Mouse (Mus musculus) MN1 (cell line): Measurements from ENCODE around the gene Mgat3.

ENCODE experiments used
- DNase-seq: peaks from one replicate; pipeline ENCODE4 v3.0.0-alpha.2; 2016; ENCODE audit warnings: low spot score

Gene Mgat3

DNA sequence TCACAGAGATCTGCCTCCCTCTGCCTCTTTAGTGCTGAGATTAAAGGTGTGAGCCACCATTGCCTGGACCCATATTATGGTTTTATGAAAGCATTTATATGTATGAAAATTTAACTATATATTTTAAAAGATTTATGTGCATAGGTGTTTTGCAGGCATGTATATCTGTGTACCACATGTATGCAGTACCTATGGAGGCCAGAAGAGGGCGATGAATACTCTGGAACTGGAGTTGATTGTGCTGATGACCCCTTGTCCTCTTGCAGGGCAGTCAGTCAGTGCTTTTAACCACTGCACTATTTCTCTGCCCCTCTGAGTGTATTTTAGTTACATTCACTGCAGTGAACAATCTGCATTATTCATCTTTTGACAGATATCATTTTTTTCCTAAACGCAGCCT lies 52.3 kb downstream of the Mgat3 start:
- peak; percentile 73 for DNase-seq

DNA sequence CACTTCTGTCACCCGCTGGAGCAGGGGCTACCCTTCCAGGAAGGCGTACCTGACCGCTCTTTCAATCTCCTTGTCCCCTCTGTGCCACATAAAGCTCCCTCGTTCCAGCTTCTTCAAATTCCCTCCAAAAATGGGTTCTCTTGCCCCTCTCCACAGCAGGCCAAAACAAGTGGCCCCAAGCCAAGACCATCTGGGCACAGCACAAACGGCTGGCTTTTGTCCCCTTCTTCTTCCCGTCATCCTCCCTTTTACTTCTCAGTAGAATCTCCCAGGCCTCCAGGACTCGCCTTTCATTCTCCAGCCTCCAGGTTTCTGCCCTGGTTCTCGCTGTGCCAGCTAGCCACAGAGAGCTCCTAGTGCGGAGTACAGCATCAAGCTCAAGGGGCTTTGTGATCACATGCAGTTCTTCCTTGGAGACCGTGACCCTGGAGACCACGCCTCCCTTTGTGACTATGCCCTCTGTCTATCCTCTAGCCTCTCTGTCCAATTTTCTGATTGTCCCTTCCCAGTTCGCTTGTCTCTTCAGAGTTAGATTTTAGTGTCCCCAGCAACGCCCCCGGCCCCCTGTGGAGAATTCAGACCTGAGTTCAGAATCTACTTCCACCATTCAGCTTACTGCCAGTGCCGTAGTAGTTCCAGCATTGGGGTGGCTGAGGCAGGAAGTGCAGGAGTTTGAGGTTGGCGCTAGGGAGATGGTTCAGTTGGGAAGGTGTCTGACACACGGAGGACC lies 54.7 kb downstream of the Mgat3 start:
- no peak for DNase-seq

DNA sequence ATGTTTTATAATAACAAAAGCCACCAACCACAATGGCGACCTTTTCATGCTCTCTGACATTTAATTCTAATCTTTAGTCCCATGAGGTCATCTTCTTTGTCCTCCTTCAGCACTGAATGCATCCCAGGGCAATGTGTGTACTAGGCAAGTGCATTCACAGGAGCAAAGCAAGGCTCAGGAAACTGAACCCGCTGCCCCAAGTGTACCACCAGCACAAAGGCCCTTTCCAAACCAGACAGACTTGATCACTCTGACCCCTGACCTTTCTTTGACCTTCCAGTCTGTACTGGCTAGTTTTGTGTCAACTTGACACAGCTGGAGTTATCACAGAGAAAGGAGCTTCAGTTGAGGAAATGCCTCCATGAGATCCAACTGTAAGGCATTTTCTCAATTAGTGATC lies 58.8 kb downstream of the Mgat3 start:
- peak; percentile 35 for DNase-seq

DNA sequence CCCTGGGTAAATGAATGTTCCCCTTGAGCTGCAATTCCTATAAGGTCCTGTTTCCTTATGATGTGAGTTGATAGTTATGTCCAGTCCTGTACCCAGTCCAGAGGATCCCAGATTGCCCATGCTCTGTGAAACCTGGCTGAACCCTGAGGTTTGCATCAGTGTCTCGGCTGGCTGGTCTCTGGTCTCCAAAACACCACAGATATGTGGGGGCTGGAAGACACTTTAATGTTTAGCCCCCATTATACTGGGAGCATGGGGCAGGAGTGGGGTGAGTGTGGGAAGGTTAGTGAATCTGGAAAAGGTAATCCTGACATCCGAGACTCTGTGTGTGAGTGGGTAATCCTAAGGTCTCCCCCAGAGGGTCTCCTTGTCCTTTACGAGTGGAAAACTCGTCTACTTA lies 59.5 kb downstream of the Mgat3 start:
- peak; percentile 46 for DNase-seq

DNA sequence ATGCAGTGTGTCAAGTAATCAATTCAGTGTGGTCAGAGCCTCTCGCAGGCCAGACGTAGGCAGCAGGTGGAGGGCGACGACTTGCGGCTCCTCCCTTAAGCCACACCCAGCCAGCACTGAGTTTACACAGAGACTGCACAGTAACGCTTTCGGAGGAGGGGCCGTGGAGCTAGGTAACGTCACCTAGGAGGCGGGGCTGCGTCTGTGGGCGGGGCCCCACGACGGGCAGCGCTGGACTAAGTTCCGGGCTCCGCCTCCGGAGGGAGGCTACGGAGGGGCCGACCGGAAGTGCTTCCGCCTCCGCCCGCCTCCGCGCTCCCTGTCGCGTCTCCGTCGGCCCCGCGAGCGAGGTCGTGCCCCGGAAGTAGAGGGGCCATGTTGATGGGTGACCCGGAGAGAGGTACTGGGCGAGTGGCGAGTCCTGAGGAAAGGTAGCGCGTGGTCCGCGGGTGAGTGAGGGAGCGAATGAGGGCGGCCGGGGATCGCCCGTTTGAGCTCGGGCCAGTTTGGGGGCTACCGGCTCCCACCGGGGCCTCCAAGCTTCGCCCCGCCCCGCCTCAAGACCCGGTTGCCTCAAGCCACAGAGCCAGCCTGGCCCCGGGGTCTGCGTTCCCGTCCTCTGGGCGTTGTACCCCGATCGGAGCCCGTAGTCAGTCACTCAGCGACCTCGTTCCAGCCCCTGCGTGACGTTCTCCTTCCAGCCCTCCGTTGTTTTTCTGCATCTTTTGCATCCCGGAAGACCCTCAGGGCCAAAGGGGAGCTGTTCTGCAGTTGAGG lies 60.4 kb downstream of the Mgat3 start, which contains the start of gene Mief1:
TSS of gene Mief1 (plus strand) at position 286 of the 777 bp plus-strand sequence.
- DNase-seq, result peak; percentile 100

DNA sequence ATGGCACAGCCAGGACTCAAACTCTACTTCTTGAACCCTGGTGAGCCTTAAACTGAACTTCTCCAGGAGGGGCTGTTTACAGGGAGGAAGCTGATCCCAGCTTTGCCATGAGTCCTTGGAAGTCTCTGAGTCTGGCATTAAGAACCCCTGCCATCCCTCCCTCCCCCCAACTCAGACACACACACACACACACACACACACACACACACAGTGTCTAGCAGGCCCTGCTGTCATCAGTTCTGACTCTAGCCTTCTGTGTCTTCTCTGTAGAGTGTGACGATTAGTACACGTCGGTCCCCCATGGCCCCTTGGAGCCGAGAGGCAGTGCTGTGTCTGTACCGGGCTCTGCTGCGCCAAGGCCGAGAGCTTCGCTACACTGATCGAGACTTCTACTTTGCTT lies 62.0 kb downstream of the Mgat3 start, which contains the start of gene AC140267.1:
TSS of gene AC140267.1 (plus strand) at position 301 of the 400 bp plus-strand sequence.
- no peak for DNase-seq

DNA sequence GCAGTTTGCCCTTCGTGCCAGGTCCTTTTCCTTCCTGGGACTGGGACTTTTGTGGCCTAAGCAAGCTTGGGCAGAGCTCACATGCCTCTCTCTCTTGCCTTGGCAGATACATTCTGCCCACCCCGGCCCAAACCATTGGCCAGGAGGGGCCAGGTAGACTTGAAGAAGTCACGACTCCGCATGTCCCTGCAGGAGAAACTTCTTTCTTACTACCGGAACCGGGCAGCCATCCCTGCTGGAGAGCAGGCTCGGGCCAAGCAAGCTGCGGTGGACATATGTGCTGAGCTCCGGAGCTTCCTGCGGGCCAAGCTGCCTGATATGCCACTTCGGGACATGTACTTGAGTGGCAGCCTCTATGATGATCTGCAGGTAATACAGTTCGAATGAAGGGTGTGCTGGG lies 74.6 kb downstream of the Mgat3 start:
- no peak for DNase-seq

DNA sequence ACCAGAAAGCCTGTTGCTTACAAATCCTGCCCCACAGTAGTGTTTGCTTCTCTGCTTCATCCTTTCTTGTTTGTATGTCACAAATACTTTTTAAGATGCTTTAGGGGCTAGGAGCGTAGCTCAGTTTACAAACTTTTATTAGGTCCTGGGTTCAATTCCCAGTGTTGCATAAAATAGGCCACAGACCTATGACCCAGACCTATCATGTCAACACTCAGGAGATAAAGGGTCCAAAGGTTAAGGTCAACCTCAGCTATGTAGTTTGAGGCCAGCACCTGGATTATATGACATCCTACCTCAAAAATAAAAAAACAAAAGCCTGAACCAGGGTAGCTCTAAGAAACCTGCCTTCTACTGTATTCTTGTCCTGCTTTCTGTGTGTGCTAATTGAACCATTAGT lies 75.1 kb downstream of the Mgat3 start:
- no peak for DNase-seq

DNA sequence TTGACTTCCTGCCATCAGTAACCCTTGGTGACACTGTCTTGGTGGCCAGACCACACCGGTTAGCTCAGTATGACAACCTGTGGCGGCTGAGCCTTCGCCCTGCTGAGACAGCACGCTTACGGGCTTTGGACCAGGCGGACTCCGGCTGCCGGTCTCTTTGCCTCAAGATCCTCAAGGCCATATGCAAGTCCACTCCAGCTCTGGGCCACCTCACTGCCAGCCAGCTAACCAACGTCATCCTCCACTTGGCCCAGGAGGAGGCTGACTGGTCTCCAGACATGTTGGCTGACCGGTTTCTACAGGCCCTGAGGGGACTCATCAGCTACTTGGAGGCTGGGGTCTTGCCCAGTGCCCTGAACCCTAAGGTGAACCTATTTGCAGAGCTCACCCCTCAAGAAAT lies 76.2 kb downstream of the Mgat3 start:
- DNase-seq, result no peak

DNA sequence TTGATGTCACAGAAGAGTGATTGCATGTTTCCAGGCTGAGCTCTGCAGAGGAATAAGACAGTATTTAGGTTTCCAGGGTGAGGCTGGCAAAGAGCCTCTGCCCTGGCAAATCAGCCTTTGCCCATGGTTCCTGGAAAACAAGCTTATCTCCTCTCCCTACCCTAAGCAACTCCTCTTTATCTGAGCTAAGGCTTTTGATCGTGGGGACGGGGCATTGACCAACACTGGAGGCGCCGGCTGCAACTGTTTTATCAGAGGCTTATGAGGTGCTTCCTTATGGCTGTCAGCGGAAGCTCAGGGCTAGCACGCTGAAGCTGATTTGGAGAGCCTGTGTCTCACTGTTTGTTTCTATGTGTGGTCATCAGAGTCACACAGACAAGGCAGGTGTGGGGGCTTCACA lies 77.1 kb downstream of the Mgat3 start:
- DNase-seq, result no peak

DNA sequence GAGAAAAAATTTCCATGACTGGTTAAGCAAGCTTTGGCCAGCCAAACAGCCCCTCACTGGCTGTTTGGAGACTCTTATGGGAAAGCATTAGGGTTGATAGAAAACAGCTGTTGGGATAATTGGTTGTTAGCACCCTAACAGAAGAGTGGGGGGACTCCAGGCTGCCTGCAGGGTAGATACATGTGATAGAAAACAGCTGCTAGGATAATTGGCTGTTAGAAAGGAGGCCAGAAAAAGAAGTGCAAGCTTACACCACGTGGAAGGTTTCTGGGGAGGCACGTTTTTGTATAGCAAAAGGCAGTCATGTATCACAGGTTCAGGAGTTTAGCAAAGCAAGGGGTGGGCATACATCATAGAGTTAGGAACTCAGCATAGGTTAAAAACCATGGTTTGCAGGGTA lies 80.0 kb downstream of the Mgat3 start:
- peak; percentile 74 for DNase-seq

DNA sequence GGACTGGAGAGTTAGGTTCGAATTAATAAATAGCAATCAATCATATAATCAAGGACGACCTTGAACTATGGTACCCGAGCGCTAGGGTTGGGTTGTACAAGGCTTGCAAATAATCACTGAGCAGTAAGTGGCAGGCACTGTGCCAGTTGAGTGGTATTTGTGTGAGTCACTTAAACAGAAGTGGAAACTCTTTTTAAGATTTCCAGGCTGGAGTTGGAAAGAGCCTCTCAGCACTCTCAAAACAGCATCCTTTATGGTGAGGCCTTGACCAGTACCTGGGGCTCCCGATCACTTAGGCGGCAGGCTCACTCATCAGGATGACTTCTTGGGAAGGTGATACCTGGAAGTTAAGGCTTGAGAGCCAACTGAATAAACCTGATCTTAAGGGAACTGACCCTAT lies 80.7 kb downstream of the Mgat3 start:
- peak; percentile 75 for DNase-seq

DNA sequence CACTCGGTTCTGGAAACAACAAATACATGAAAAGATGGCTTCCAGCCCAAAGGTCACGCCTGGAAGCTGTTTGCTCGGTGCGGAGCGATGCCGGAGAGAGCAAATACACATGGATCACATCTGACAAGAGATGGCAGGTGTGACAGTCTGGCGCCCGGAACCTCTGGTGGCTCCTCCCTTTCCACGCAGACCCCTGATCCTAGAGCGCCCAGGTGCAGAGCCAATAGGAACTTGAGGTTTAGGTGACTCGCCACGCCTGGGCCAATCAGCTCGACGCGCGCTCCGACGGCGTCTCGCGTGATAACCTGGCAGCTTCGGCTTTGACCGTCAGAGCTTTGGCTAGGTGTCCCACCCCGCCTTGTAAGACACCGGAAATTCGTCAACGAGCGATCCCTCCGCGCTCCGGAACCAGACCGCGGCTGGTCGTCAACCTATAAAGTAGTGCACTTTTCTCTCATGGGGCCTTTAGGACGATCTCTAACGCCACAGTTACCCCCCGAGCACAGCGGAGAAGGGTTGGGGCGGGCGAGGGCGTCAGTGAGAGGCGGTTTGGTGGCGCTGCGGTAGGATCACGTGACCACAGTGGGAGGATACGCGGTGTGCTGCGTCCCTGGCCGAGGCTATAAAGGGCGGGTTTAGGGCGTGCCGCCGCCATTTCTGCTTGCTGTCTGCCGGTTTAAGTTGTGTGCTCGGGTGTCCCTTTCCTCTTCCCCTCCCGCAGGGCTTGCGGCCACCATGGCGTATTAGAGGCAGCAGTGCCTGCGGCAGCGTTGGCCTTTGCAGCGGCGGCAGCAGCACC lies 81.5 kb downstream of the Mgat3 start, which contains the start of gene Atf4:
TSS of gene Atf4 (plus strand) at position 338 of the 799 bp plus-strand sequence.
- peak; percentile 100 for DNase-seq

DNA sequence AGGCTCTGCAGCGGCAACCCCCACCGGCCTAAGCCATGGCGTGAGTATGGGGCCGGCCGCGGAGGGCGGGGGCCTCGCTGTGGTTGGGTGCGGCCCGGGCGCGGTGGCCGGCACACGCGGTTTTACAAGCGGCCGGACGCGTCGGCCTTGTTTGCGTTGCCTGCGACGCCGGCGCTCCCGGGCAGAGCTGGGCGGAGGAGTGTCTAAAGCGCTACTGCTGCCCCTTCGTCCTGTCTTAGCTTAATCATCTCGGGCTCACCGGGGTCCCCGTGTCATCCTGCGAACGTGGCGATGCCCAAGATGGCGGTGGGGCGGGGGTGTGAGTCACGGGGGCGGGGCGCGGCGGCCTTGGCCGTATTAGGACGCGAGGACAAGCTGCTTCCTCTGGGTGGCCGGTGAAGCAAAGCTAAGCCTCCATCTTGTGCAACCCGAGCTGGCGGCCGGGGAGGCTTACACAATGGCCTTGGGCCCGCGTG lies 82.2 kb downstream of the Mgat3 start:
- peak; percentile 93 for DNase-seq

DNA sequence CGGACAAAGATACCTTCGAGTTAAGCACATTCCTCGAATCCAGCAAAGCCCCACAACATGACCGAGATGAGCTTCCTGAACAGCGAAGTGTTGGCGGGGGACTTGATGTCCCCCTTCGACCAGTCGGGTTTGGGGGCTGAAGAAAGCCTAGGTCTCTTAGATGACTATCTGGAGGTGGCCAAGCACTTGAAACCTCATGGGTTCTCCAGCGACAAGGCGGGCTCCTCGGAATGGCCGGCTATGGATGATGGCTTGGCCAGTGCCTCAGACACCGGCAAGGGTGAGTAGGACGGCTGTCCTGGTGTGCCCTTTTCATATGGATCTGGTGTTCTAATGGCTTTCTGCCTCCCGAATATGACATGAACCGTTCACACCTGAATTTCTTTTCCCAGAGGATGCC lies 82.7 kb downstream of the Mgat3 start:
- DNase-seq, result no peak

DNA sequence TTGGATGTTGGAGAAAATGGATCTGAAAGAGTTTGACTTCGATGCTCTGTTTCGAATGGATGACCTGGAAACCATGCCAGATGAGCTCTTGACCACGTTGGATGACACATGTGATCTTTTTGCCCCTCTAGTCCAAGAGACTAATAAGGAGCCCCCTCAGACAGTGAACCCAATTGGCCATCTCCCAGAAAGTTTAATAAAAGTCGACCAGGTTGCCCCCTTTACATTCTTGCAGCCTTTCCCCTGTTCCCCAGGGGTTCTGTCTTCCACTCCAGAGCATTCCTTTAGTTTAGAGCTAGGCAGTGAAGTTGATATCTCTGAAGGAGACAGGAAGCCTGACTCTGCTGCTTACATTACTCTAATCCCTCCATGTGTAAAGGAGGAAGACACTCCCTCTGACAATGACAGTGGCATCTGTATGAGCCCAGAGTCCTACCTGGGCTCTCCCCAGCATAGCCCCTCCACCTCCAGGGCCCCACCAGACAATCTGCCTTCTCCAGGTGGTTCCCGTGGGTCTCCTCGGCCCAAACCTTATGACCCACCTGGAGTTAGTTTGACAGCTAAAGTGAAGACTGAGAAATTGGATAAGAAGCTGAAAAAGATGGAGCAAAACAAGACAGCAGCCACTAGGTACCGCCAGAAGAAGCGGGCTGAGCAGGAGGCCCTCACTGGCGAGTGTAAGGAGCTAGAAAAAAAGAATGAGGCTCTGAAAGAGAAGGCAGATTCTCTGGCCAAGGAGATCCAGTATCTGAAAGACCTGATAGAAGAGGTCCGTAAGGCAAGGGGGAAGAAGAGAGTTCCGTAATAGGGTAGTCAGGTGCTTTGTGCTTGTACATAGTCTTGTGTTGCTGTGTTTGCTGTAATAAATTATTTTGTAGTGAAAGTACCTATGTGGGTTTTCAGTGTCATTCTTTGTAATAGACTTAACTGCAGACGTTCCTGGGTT lies 83.4 kb downstream of the Mgat3 start:
- DNase-seq, result peak; percentile 59

DNA sequence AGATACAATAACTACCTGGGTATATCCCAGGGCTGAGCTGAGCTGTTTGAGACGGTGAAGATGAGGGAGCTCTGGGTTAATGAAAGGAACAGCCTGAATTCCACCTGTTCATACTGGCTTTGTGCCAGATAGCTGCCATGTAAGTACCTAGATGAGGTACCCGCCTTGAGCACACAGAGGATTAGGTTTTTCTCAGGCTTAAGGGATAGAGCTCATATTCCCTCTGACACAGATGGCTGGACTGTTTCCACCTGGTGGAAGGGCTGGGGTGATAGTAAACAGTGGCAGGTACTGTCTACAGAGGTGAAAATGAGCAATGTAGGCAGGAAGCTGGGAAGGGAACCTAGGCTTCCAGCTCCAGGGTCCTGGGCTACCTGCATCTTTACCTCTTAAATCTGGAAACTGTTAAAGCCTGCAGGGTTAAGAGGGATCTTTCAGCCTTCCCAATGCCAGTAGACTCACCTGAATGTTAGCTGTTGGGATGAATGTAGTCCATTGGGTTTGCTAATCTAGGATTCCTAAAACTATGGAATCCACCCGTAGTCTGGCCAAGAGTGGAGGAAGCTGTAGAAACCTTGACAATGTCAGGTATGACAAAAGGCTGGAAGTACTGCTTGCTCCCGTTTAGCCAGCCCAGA lies 84.2 kb downstream of the Mgat3 start:
- DNase-seq, result peak; percentile 73

DNA sequence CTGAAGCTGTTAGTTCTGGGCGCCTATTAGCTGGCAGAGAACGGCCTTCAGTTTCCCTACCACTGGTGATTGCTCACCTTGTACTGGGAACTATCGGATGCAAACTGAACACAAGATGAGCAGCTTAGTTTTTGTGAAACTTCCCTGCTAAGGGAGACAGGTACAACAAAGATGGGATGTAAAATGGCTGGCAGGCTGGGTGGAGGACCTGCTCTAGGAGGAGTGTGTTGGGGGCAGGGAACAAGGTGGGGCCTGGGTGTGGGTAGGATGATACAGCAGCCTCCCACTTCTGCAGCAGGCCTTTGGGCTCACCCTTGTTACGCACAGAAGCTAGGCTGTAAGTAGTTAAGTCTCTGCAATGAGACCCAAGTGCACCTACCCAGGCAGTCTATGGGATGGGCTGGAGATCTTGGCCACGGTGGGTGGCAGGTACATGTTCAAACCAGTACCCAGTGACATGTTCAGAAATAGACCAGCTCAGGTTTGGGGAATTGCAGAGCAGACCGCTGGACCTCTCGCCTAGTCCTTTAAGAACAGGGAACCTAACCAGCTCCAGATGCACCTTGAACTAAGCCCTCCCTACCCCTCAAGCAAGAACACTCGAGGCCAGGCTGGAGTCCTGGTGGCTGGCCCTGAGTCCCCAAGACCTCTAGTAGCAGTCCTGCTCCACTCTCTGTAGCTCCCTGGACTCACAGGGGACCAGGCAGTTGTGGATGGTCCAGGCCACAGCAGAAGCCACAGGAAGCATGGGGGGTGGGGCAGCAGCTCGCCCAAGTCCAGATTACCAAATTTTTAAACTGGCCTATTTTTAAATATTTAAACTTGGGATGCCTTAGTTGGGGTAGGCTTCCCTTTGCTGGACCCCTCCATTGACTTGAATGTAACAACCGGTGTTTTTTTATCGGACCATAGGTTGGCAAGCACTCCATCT lies 85.0 kb downstream of the Mgat3 start:
- peak; percentile 63 for DNase-seq

DNA sequence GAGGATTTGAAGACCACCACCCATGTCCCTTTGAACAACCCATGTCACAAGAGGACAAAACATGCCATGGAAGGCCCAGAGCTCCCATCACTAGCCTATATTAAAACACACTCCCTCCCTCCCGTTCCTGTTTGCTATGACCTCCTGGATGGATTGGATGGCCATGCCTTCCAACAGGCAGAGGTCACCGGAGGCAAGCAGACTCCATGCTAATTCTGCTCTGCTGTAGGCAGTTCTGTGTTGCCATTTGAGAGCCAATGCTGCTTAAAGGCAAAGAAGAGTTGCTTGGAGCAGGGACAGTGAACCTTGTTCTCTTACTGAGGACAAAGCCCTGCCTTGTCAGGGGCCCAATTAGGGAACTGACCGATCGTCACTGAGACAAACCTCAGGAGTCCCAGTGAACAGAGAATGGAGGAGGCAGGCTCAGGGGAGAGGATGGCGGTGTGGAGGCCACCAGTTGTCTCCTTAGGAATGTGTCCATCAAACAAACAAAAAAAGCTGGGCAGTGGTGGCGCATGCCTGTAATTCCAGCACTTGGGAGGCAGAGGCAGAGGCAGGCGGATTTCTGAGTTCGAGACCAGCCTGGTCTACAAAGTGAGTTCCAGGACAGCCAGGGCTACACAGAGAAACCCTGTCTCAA lies 86.0 kb downstream of the Mgat3 start:
- DNase-seq, result peak; percentile 29
